Mouse (Mus musculus): ENCODE measurements around the gene Farp2. TPM values are rescaled to one million over a fixed set of nuclear protein-coding genes. Genes with fewer than 3 reads are reported as not detected.
A peak's percentile ranks its signal among the peaks of the same experiment; 100 is the strongest.
"Not testable (repeated sequence)": the region's sequence is repeated elsewhere in the genome, so short reads cannot be mapped to it uniquely, and the experiment has no call there.

Farp2 gene
- polyA plus RNA-seq (2016; fragmentation: Nextera tagmentation; extraction: Ambion mirVana): 4.1 and 4.8 TPM in 2 replicates

GRCm38 (mm10) chr1:93511585-93512350, at the start of gene Farp2:
Gene Farp2 (plus strand): TSS chr1:93512079.
- Histone ChIP-seq H3K27ac (peak within 1 kb of the TSS; percentile 87), H3K4me1 (replicated peaks) (peaks cover 20% of the 10 kb centered on the region), H3K4me3 (peak within 1 kb of the TSS; percentile 82), H3K9me3 (no peaks in the 10 kb centered on the region), H3K27me3 (ENCODE audit: insufficient read depth, poor library complexity, severe bottlenecking) (no peaks in the 10 kb centered on the region; the same call in 1 of the 2 replicates), H3K36me3 (peaks cover 37% of the 10 kb centered on the region)
- DNase-seq (ENCODE audit: low spot score): peak; percentile 95
- WGBS: under 1% methylated on average over 71 of the region's 71 CpGs

GRCm38 (mm10) chr1:93465066-93465465, 46.8 kb upstream of the Farp2 start:
- no peak for DNase-seq (ENCODE audit: low spot score)
- Histone ChIP-seq H3K27ac (no peak overlapping the region), H3K9me3 (no peaks in the 10 kb centered on the region), H3K4me1 (replicated peaks) (no peaks in the 10 kb centered on the region), H3K36me3 (no peaks in the 10 kb centered on the region), H3K27me3 (ENCODE audit: insufficient read depth, poor library complexity, severe bottlenecking) (no peaks in the 10 kb centered on the region), H3K4me3 (no peak overlapping the region)

- Histone ChIP-seq H3K4me1 (replicated peaks) (no peaks in the 10 kb centered on the region), H3K27ac (no peak overlapping the region), H3K9me3 (no peaks in the 10 kb centered on the region), H3K4me3 (no peak overlapping the region), H3K27me3 (ENCODE audit: insufficient read depth, poor library complexity, severe bottlenecking) (no peaks in the 10 kb centered on the region), H3K36me3 (no peaks in the 10 kb centered on the region)
- no peak for DNase-seq (ENCODE audit: low spot score)
Observed at GRCm38 (mm10) chr1:93465746-93466145, 46.1 kb upstream of the Farp2 start.

GRCm38 (mm10) chr1:93468626-93469025, 43.3 kb upstream of the Farp2 start:
- DNase-seq (ENCODE audit: low spot score): no peak
- Histone ChIP-seq H3K4me3 (no peak overlapping the region), H3K36me3 (no peaks in the 10 kb centered on the region), H3K4me1 (replicated peaks) (no peaks in the 10 kb centered on the region), H3K9me3 (no peaks in the 10 kb centered on the region), H3K27ac (no peak overlapping the region), H3K27me3 (ENCODE audit: insufficient read depth, poor library complexity, severe bottlenecking) (no peaks in the 10 kb centered on the region)
- WGBS: 85% methylated on average over 4 of the region's 4 CpGs

GRCm38 (mm10) chr1:93475694-93476093, 36.2 kb upstream of the Farp2 start:
- Histone ChIP-seq H3K4me1 (replicated peaks) (peaks cover 16% of the 10 kb centered on the region), H3K4me3 (no peak overlapping the region), H3K27me3 (ENCODE audit: insufficient read depth, poor library complexity, severe bottlenecking) (no peaks in the 10 kb centered on the region), H3K9me3 (no peaks in the 10 kb centered on the region), H3K27ac (no peak overlapping the region), H3K36me3 (no peaks in the 10 kb centered on the region)
- no peak for DNase-seq (ENCODE audit: low spot score)
- 93% methylated on average over 3 of the region's 3 CpGs for WGBS

- under 1% methylated on average over 41 of the region's 41 CpGs for WGBS
- H3K4me1 ChIP-seq (replicated peaks): peaks cover 19% of the 10 kb centered on the region
- peak overlapping the region; percentile 91 for H3K4me3 ChIP-seq
- peak; percentile 99 for DNase-seq (ENCODE audit: low spot score)
- no peaks in the 10 kb centered on the region for H3K9me3 ChIP-seq
- H3K27me3 ChIP-seq (ENCODE audit: insufficient read depth, poor library complexity, severe bottlenecking): no peaks in the 10 kb centered on the region
- peak overlapping the region; percentile 91 for H3K27ac ChIP-seq
- 0 out of 2 replicates have a peak, but pooled peaks cover 2% of the 10 kb centered on the region for H3K36me3 ChIP-seq
Observed at GRCm38 (mm10) chr1:93477758-93478585, 33.9 kb upstream of the Farp2 start.

GRCm38 (mm10) chr1:93478586-93479475, 33.0 kb upstream of the Farp2 start, which contains the start of gene Hdlbp:
Gene Hdlbp (minus strand): TSS chr1:93478815.
- 0 out of 2 replicates have a peak, but pooled peaks cover 2% of the 10 kb centered on the region for H3K36me3 ChIP-seq
- WGBS: under 1% methylated on average over 74 of the region's 74 CpGs
- peak; percentile 99 for DNase-seq (ENCODE audit: low spot score)
- H3K9me3 ChIP-seq: no peaks in the 10 kb centered on the region
- peak within 1 kb of the TSS; percentile 91 for H3K27ac ChIP-seq
- H3K4me1 ChIP-seq (replicated peaks): peaks cover 19% of the 10 kb centered on the region
- no peaks in the 10 kb centered on the region for H3K27me3 ChIP-seq (ENCODE audit: insufficient read depth, poor library complexity, severe bottlenecking)
- peak within 1 kb of the TSS; percentile 91 for H3K4me3 ChIP-seq

- 9% methylated on average over 23 of the region's 23 CpGs for WGBS
- Histone ChIP-seq H3K9me3 (no peaks in the 10 kb centered on the region), H3K36me3 (0 out of 2 replicates have a peak, but pooled peaks cover 2% of the 10 kb centered on the region), H3K27ac (peak overlapping the region; percentile 91), H3K27me3 (ENCODE audit: insufficient read depth, poor library complexity, severe bottlenecking) (no peaks in the 10 kb centered on the region), H3K4me1 (replicated peaks) (peaks cover 19% of the 10 kb centered on the region), H3K4me3 (peak overlapping the region; percentile 91)
- DNase-seq (ENCODE audit: low spot score): no peak
Observed at GRCm38 (mm10) chr1:93479476-93480083, 32.3 kb upstream of the Farp2 start.

GRCm38 (mm10) chr1:93486302-93486701, 25.6 kb upstream of the Farp2 start:
- DNase-seq (ENCODE audit: low spot score); H3K9me3 ChIP-seq; H3K4me1 ChIP-seq (replicated peaks); H3K27ac ChIP-seq; H3K27me3 ChIP-seq (ENCODE audit: insufficient read depth, poor library complexity, severe bottlenecking); H3K4me3 ChIP-seq: not testable (repeated sequence)
- WGBS: 84% methylated on average over 3 of the region's 3 CpGs
- peaks cover 17% of the 10 kb centered on the region for H3K36me3 ChIP-seq

GRCm38 (mm10) chr1:93495312-93495711, 16.6 kb upstream of the Farp2 start:
- WGBS: 88% methylated on average over 3 of the region's 3 CpGs

GRCm38 (mm10) chr1:93506944-93507676, 4.8 kb upstream of the Farp2 start:
- Histone ChIP-seq H3K4me1 (replicated peaks) (peaks cover 12% of the 10 kb centered on the region), H3K4me3 (no peak overlapping the region), H3K27me3 (ENCODE audit: insufficient read depth, poor library complexity, severe bottlenecking) (no peaks in the 10 kb centered on the region), H3K36me3 (peaks cover 81% of the 10 kb centered on the region), H3K9me3 (no peaks in the 10 kb centered on the region), H3K27ac (no peak overlapping the region)
- 57% methylated on average over 10 of the region's 10 CpGs for WGBS
- peak; percentile 16 for DNase-seq (ENCODE audit: low spot score)

More at GRCm38 (mm10) chr1:93495312-93495711, 16.6 kb upstream of the Farp2 start:
- H3K4me3 ChIP-seq: no peak overlapping the region
- H3K27me3 ChIP-seq (ENCODE audit: insufficient read depth, poor library complexity, severe bottlenecking): no peaks in the 10 kb centered on the region
- no peak for DNase-seq (ENCODE audit: low spot score)
- H3K9me3 ChIP-seq: no peaks in the 10 kb centered on the region
- peaks cover 87% of the 10 kb centered on the region for H3K36me3 ChIP-seq
- H3K27ac ChIP-seq: no peak overlapping the region
- no peaks in the 10 kb centered on the region for H3K4me1 ChIP-seq (replicated peaks)

Data from hindbrain, embryonic 10.5 days (tissue).